Mouse (Mus musculus) forebrain, postnatal 0 days (tissue): ENCODE measurements at regions not wholly inside any gene's neighbourhood (a gene's known extent, or its start where the extent isn't known, plus 50 kb on each side); places are given as distances from the start of the nearest gene placed in this dataset.

Source experiments
- ATAC-seq: fragments of 200-750 bp; cut with Nextera tagmentation; 2 replicates; pipeline ENCODE4 v1.8.0; 2017; ENCODE audit warnings: mild to moderate bottlenecking, moderate library complexity
- DNase-seq: peaks from one replicate; pipeline ENCODE4 v3.0.0-alpha.2; 2015
- H3K27ac ChIP-seq: fragments of 300-500 bp; sonication (generic); 2 replicates; pipeline ENCODE4 v1.5.1; 2014; ENCODE audit warnings: low read depth, mild to moderate bottlenecking, antibody characterized with exemption, low read length, moderate library complexity, mixed read lengths
- H3K27me3 ChIP-seq: fragments of 300-500 bp; sonication (generic); 2 replicates; pipeline ENCODE4 v1.6.1; 2014; ENCODE audit warnings: mild to moderate bottlenecking, low read length, mixed read lengths; ENCODE audit not compliant: insufficient read depth
- H3K36me3 ChIP-seq: fragments of 300-500 bp; sonication (generic); 2 replicates; pipeline ENCODE4 v1.6.1; 2014; ENCODE audit warnings: mild to moderate bottlenecking, moderate library complexity; ENCODE audit not compliant: insufficient read depth
- H3K4me1 ChIP-seq: fragments of 300-500 bp; sonication (generic); 2 replicates; pipeline ENCODE4 v1.6.1; 2014; ENCODE audit warnings: antibody characterized with exemption; ENCODE audit not compliant: insufficient read depth
- H3K4me2 ChIP-seq: fragments of 300-500 bp; sonication (generic); 2 replicates; pipeline ENCODE4 v1.6.1; 2014; ENCODE audit warnings: low read depth, mild to moderate bottlenecking, moderate library complexity
- H3K4me3 ChIP-seq: fragments of 300-500 bp; sonication (generic); 2 replicates; pipeline ENCODE4 v1.5.1; 2014; ENCODE audit warnings: low read depth, low read length, mixed read lengths
- H3K9ac ChIP-seq: fragments of 300-500 bp; sonication (generic); 2 replicates; pipeline ENCODE4 v1.6.1; 2014; ENCODE audit warnings: mild to moderate bottlenecking
- H3K9me3 ChIP-seq: fragments of 300-500 bp; sonication (generic); 2 replicates; pipeline ENCODE4 v1.6.1; 2016; ENCODE audit warnings: low read length
- CTCF ChIP-seq: sonication (generic); IDR thresholded peaks from 2 replicates; pipeline ENCODE4 v1.5.1; 2016; ENCODE audit warnings: antibody characterized with exemption, control low read depth, low read depth
- WGBS: fragments of 180-500 bp; shearing (Covaris S2); extraction: QIAGEN DNeasy Blood & Tissue Kit; methylation state at CpG from one replicate; pipeline ENCODE4 v1.1.7; 2014; 5-methylcytosine and 5-hydroxymethylcytosine counted together

DNA sequence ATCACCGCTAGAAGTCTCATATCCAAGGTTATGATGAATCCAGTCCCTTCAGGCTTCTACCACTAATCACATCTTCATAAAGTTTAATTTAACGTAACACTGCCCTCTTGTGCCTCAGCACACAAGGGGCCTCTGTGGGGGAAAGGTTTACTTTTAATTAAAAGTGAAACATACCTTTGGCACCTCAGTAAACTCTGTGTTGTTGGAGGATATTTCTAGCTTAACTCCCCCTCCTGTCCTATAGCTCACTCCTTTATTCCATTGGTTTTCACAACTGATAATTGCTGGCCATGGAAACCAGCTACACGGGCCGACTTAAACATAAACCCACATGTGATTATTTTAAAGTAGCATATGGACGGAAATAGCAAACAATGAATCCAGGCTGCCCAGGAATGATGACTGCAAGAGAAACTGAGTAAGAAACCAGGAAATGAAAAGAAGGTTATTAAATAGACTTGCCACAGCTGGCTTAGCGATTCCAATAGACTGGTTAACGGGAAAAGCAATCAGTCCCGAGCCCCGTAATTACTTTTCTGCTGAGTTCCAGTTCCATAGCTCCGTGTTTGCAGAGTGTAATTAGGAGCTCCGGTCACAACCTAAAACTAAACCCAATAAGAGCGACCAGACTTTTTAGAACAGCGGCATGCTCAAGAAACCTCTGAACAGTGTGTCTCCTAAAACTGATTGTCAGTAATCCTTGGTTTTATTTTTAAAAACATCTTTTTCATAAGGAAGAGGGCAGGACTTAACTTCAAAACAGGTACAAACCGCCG lies 600.2 kb upstream of the Adamts9 start:
- 15% methylated on average over 15 of the region's 15 CpGs for WGBS
- peak; percentile 66 for ATAC-seq

DNA sequence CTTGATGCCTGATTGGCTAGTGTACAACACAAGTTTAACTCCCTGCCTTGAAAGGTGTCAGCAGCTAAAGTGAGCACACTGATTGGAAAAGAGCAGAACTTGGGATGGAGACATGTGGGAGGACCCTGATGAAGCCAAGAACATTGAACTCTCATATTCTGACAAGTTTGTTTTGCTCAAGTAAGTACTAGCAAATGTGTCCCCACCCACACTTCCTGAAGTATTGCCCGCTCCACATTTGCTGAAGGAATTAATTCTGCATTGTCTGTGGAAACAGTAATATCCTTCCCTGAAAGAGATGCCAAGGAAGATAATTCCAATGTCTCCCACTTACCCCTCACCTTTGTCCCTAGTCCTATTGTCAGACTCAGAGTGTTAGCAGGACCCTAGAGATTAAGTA lies 596.3 kb upstream of the Adamts9 start:
- DNase-seq (no peak), ATAC-seq (no peak)
- H3K27ac ChIP-seq, result no peak overlapping the region
- H3K9me3 ChIP-seq, result no peaks in the 10 kb centered on the region
- no peak overlapping the region for H3K9ac ChIP-seq
- no peak for TF ChIP-seq CTCF
- H3K4me1 ChIP-seq, result no peaks in the 10 kb centered on the region; the same call in 1 of the 2 replicates
- WGBS, result 95% methylated on average over 1 of the region's 1 CpGs
- H3K36me3 ChIP-seq, result no peaks in the 10 kb centered on the region
- no peaks in the 10 kb centered on the region for H3K27me3 ChIP-seq
- H3K4me2 ChIP-seq, result no peak overlapping the region
- H3K4me3 ChIP-seq, result no peak overlapping the region

More for the DNA sequence above, 600.2 kb upstream of the Adamts9 start:
- no peak overlapping the region for H3K4me3 ChIP-seq
- no peak overlapping the region for H3K27ac ChIP-seq
- peak overlapping the region; percentile 29 for H3K4me2 ChIP-seq
- peak; percentile 50 for DNase-seq
- H3K9me3 ChIP-seq, result no peaks in the 10 kb centered on the region
- H3K27me3 ChIP-seq, result no peaks in the 10 kb centered on the region
- no peak overlapping the region for H3K9ac ChIP-seq
- no peaks in the 10 kb centered on the region; the same call in 1 of the 2 replicates for H3K4me1 ChIP-seq
- peak; percentile 63 for TF ChIP-seq CTCF
- no peaks in the 10 kb centered on the region for H3K36me3 ChIP-seq

DNA sequence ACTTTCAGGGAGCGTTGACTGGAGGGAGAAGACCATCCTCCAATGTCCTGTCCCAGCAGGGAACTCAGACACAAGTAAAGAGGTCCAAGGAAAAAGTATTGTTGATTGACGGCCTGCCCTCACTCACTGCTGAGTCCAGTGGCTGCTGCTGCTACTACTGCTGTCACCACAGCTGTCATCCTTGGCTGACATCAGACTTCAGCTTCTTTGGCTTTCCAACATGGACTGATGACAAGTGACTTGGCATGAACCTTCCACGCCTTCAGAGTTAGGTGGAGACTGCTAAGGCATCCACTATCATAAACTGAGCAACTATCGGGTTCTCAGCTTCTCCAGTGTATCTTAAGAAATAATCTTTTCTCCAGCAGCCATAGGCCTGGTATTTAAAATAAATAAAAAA lies 595.9 kb upstream of the Adamts9 start:
- ATAC-seq (no peak), DNase-seq (no peak)
- Histone ChIP-seq H3K4me2 (no peak overlapping the region), H3K27ac (no peak overlapping the region), H3K36me3 (no peaks in the 10 kb centered on the region), H3K4me1 (no peaks in the 10 kb centered on the region; the same call in 1 of the 2 replicates), H3K9ac (no peak overlapping the region), H3K4me3 (no peak overlapping the region), H3K9me3 (no peaks in the 10 kb centered on the region), H3K27me3 (no peaks in the 10 kb centered on the region)
- no peak for TF ChIP-seq CTCF
- WGBS, result 82% methylated on average over 4 of the region's 4 CpGs

DNA sequence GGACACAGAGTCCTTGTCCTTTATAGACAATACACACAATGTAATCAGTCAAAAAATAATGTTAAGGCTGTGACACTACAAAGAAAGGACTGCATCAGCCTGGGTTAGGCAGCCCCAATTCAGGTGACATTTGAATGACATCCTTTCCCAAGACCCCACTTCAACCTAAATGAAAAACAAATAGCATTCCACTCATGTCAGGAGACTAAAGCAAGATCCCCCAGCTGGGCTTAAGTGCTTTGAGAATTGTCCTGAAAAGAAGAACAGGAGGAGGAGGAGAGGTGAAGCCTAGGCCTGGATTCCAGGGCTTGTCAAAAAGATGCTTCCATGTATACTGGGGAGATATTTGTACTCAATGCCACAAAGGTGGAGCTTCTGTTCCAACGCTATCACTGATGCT lies 594.7 kb upstream of the Adamts9 start:
- H3K27ac ChIP-seq, result no peak overlapping the region
- no peak overlapping the region for H3K9ac ChIP-seq
- H3K4me3 ChIP-seq, result no peak overlapping the region
- TF ChIP-seq CTCF, result no peak
- no peak for ATAC-seq
- no peaks in the 10 kb centered on the region for H3K36me3 ChIP-seq
- no peak overlapping the region for H3K4me2 ChIP-seq
- no peak for DNase-seq
- no peaks in the 10 kb centered on the region for H3K9me3 ChIP-seq
- 78% methylated on average over 1 of the region's 1 CpGs for WGBS
- no peaks in the 10 kb centered on the region for H3K4me1 ChIP-seq
- H3K27me3 ChIP-seq, result no peaks in the 10 kb centered on the region

DNA sequence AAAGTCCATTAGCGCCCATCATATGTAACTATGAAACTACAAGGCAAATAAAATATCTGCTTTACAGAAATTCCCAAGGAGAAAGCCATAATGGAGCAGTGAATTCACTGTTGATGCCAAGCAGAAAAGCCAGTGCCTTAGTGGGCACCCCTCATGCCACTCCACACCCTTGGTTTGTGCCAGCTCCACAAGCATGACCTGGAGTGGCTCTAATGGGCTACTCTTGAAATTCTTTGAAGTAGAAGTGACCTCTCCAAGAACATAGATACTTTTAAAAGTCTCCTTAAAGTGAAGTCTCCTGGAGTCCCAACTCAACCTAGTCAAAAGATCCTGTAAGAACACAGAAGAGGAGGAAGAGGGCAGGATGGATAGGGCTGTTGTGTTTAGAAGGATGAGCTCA lies 593.8 kb upstream of the Adamts9 start:
- ATAC-seq, result no peak
- H3K4me3 ChIP-seq, result no peak overlapping the region

DNA sequence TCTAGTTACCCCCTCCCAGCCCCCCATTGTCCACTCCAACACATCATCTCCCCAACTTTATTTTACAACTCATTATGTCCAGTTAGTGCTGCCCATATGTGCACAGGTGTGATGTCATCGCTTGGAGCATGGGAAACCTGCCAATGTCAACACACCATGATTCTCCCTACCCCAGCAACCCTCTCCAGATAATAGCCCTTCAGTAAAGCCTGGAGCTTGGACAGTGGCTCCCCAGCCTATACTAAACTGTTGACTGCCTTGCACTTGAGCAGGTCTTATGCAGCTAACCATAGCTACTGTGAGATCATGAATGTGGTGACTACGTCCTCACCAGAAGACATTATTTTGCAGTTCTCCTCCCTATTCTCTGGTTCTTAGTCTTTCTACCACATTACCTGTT lies 570.5 kb upstream of the Adamts9 start:
- Histone ChIP-seq H3K36me3 (no peaks in the 10 kb centered on the region), H3K27ac (no peak overlapping the region), H3K9ac (no peak overlapping the region), H3K9me3 (no peaks in the 10 kb centered on the region), H3K4me3 (no peak overlapping the region), H3K27me3 (no peaks in the 10 kb centered on the region), H3K4me1 (no peaks in the 10 kb centered on the region), H3K4me2 (no peak overlapping the region)
- ATAC-seq (no peak), DNase-seq (no peak)
- TF ChIP-seq CTCF, result no peak
- WGBS, result 92% methylated on average over 2 of the region's 2 CpGs

More for the DNA sequence above, 593.8 kb upstream of the Adamts9 start:
- Histone ChIP-seq H3K4me1 (no peaks in the 10 kb centered on the region), H3K9me3 (no peaks in the 10 kb centered on the region), H3K36me3 (no peaks in the 10 kb centered on the region), H3K4me2 (no peak overlapping the region), H3K9ac (no peak overlapping the region), H3K27ac (no peak overlapping the region), H3K27me3 (no peaks in the 10 kb centered on the region)
- 93% methylated on average over 1 of the region's 1 CpGs for WGBS
- no peak for TF ChIP-seq CTCF
- no peak for DNase-seq

DNA sequence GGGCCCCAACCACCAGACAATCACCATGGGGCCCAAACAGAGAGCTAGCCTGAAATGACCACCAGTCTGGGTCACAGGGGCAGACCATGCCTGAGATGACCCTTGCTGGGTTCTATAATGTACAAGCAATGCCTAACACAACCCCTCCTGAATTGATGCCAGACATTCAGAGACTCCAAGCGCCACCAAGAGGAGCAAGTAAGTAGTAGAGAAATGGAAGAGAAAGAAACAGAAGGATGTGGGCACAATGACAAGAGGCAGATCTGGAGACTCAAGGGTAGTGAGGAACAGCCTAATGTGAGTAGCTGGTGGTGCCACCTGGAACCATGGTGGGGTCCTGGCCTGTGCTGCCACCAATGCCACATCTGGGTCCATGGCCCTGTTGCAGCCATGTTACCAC lies 566.6 kb upstream of the Adamts9 start:
- peak; percentile 28; the same call in 1 of the 2 replicates for TF ChIP-seq CTCF
- Histone ChIP-seq H3K27me3 (no peaks in the 10 kb centered on the region), H3K27ac (no peak overlapping the region), H3K4me2 (no peak overlapping the region), H3K36me3 (no peaks in the 10 kb centered on the region), H3K9ac (no peak overlapping the region), H3K9me3 (no peaks in the 10 kb centered on the region), H3K4me3 (no peak overlapping the region), H3K4me1 (no peaks in the 10 kb centered on the region)
- whole genome bisulfite sequencing, result 59% methylated on average over 1 of the region's 1 CpGs
- DNase-seq, result no peak
- ATAC-seq, result no peak
